Mouse (Mus musculus): ENCODE results near the gene Rbck1.
A peak's percentile ranks its signal among the peaks of the same experiment; 100 is the strongest.
"Not testable (repeated sequence)": the region's sequence is repeated elsewhere in the genome, so short reads cannot be mapped to it uniquely, and the experiment has no call there.

Gene Rbck1

GRCm38 (mm10) chr2:152332101-152332825 lies at the start of gene Rbck1:
Gene Rbck1, minus strand, starts transcription at chr2:152332653.
- peak; percentile 89 for DNase-seq

- no peak for DNase-seq
Measured at GRCm38 (mm10) chr2:152376345-152376741, 43.9 kb upstream of the Rbck1 start, which contains the start of gene Nrsn2. Gene Nrsn2, minus strand, starts transcription at chr2:152376638.

GRCm38 (mm10) chr2:152375652-152376344 lies 43.3 kb upstream of the Rbck1 start:
- no peak for DNase-seq

- DNase-seq, result no peak
Measured at GRCm38 (mm10) chr2:152373547-152373946, 41.1 kb upstream of the Rbck1 start.

- no peak for DNase-seq
Measured at GRCm38 (mm10) chr2:152372661-152373060, 40.2 kb upstream of the Rbck1 start.

- no peak for DNase-seq
Measured at GRCm38 (mm10) chr2:152372104-152372503, 39.7 kb upstream of the Rbck1 start.

- DNase-seq, result peak; percentile 48 to 62
Measured at GRCm38 (mm10) chr2:152368532-152369140, 36.2 kb upstream of the Rbck1 start.

GRCm38 (mm10) chr2:152367917-152368316 lies 35.5 kb upstream of the Rbck1 start:
- no peak for DNase-seq

- DNase-seq, result peak; percentile 70 to 72
Measured at GRCm38 (mm10) chr2:152363245-152364147, 31.0 kb upstream of the Rbck1 start.

GRCm38 (mm10) chr2:152361193-152361592 lies 28.7 kb upstream of the Rbck1 start:
- DNase-seq, result no peak

- no peak for DNase-seq
Measured at GRCm38 (mm10) chr2:152360271-152360775, 27.9 kb upstream of the Rbck1 start.

- DNase-seq, result no peak
Measured at GRCm38 (mm10) chr2:152359616-152360015, 27.2 kb upstream of the Rbck1 start.

- not testable (repeated sequence) for DNase-seq
Measured at GRCm38 (mm10) chr2:152358977-152359376, 26.5 kb upstream of the Rbck1 start.

GRCm38 (mm10) chr2:152357254-152357653 lies 24.8 kb upstream of the Rbck1 start:
- no peak for DNase-seq

GRCm38 (mm10) chr2:152349842-152350540 lies 17.5 kb upstream of the Rbck1 start:
- DNase-seq, result no peak

- DNase-seq, result no peak
Measured at GRCm38 (mm10) chr2:152349205-152349604, 16.8 kb upstream of the Rbck1 start.

GRCm38 (mm10) chr2:152347722-152348121 lies 15.3 kb upstream of the Rbck1 start:
- no peak for DNase-seq

- DNase-seq, result no peak
Measured at GRCm38 (mm10) chr2:152346776-152347465, 14.5 kb upstream of the Rbck1 start.

- no peak for DNase-seq
Measured at GRCm38 (mm10) chr2:152345393-152345792, 12.9 kb upstream of the Rbck1 start.

- DNase-seq, result no peak
Measured at GRCm38 (mm10) chr2:152344909-152345308, 12.5 kb upstream of the Rbck1 start.

GRCm38 (mm10) chr2:152344361-152344760 lies 11.9 kb upstream of the Rbck1 start:
- no peak for DNase-seq
